Mouse (Mus musculus): ENCODE results near the gene Wdfy3. TPM values are rescaled to one million over a fixed set of nuclear protein-coding genes. Genes with fewer than 3 reads are reported as not detected.
A peak's percentile ranks its signal among the peaks of the same experiment; 100 is the strongest.
"Not testable (repeated sequence)": the region's sequence is repeated elsewhere in the genome, so short reads cannot be mapped to it uniquely, and the experiment has no call there.

Wdfy3 gene
- 44.3 and 50.3 TPM in 2 replicates for polyA plus RNA-seq (2012; rRNA removed)

DNA sequence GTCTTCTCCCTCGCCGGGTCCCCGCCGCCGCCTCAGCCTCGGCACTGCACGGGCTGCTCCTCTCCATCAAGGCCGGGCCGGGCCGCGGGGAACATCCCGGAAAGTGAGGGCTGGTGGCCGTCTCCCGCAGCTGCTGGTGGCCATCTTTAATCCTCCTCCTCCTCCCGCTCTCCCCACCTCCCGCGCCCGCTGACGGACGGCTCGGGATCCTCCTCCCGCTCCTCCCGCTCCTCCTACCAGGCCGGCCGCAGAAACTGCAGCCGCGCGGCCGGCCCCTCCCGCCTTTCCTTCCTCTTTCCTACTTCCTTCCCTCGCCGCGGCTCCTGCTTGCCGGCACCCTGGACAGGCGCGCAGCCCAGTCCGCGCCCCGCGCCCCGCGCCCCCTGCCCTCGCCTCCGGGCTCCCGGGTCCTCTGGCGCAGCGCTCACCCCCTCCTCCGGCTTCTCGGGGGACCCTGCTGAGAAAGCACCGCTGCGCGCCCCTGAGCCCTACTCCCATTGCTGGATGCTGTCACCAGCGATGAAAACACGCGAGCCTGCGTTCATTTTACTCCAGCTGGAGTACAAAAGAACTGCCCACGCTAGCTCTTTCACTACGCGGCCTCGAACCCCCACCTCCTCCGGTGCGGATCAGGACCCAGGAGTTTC, at the start of gene Wdfy3:
Wdfy3 (minus strand) TSS at position 155 of the 647 bp plus-strand sequence.
- peak; percentile 72 to 91 for DNase-seq (ENCODE audit: extremely low spot score in 1 of 2, low spot score in 1 of 2)

DNA sequence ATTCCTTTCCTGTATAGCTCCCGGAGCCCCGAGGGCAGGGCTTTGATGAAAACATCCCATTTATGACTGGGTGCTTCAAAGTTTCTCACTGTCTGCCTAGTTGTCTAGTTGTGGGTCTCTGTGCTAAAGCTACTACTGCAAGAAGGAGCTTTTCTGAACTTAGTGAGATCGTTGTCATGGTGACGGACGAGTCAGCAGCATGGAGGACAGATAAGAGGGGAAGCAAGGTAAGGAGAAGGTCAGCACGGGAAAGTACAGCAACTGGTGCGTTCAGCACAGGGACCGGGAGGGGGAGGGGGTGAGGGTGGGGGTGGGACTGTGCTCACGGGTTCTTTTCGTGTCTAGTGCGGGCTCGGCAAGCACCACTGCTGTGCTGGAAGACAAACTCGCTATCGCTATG, 43.3 kb upstream of the Wdfy3 start:
- DNase-seq (ENCODE audit: extremely low spot score in 1 of 2, low spot score in 1 of 2): peak; percentile 28 to 38

DNA sequence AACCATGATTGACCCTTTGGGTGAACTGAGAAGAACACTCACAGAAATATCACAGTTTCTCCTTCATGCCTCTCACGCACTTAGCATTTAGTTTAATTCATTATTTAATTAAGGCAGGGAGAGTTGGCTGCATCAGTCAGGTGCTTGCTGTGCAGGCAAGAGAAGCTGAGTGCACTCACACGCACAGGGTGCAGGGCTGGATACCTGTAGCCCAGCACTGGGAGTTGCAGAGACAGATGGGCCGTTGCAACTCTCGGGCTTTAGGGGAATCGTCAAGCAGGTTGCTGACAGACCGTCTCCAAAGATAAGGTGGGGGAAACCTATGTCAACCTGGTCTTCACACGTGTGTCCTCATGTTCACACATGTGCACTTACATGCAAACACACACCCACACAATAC, 42.3 kb upstream of the Wdfy3 start:
- no peak for DNase-seq (ENCODE audit: extremely low spot score in 1 of 2, low spot score in 1 of 2)

DNA sequence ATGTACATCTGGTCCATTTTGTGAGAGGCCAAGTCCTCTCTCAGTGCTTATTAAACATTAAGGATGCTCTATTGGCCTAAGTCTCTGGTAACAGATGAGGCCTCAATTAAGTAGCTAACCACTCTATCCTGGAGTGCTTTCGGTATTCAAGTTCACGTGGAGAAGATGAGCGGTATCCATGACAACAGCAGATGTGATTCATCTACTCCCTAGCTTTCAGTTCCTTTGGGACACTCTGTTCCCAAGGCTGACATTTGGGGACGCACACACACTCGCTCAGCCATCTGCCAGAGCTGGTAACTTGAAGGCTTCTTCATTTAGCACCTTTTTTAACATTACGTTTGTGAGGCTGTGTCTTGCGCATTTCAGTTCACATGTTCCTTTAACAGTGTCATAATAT, 40.3 kb upstream of the Wdfy3 start:
- peak; percentile 91 to 93 for DNase-seq (ENCODE audit: extremely low spot score in 1 of 2, low spot score in 1 of 2)

DNA sequence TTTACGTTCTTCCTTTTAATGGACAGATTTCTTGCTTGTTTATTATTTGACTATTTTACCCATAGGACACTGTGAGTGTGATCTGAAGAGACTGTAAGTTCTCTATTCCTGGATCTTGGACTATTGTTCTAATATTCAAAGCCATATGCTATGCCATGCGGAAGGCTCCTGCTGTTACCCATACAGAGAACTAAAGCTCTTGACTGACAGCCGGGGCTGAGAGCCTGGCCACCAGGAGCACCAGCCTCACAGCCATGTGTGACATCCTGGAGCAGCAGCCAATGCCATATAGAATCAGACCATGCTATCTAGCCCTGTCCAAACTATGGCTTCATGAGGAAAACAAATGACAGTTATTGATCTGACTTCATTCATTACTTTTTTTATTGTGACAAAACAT, 36.2 kb upstream of the Wdfy3 start:
- DNase-seq (ENCODE audit: extremely low spot score in 1 of 2, low spot score in 1 of 2): no peak

DNA sequence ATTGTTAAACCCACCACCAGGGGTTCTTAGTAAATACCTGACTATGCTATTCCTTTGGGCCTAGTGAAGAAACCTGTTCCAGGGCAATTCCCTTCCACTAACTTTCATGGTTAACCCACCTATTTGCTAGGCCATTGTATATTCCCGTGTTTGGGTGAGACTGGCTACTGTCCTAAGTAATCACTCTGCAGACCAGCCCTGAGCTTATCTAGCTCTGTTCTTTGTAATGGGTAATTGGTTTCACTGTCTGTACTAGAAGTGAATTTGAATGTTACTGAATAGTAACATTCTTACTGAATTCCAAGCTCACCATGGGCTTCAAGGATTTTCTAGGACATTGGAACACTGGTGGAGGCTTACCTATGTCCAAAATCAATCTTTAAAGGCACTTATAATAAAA, 32.1 kb upstream of the Wdfy3 start:
- not testable (repeated sequence) for DNase-seq (ENCODE audit: extremely low spot score in 1 of 2, low spot score in 1 of 2)

DNA sequence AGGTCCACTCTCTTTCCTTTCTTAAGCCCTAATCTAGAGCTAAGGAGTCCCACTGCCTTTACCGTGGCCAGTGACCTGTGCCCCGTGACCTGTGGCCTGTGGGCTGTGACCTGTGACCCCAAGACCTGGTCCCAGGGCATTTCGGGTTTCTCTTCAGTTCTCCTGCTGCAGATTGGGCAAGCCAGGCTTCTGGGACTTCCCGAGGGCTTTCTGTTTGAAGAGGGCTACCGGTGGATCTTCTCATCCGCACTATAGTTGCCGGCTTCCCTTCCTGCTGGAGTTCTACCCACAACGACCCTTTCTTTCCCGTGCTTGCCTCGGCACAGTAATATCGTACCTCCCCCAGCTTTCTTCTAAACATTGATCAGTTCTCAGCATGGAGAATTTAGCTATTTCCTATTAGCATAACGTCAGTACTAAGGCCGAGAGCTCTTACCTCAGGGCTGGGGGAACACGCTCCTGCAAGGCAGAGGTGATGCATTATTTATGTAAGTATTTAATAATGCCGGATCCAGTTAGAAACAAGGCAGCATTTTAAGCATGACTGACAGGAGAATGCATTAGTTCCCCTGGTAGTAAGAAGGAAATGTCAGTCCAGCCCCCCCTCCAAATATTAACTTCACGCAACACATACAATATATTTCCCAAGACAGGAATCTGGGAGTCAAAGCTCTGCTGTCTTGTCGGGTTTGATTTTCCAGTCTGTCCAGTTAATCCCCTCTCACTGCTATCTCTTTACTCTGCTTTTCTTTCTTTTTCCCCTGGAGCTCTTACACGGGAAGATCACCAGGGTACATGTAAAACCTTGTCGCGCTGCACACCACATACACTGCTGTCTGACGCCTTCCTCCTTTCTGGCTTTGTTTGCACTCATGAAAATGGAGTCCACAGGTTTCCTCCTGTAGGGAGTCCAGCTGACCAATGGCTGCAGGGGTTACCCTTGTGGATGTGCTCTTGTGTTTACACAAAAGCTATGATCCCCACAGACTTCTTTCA, 30.8 kb upstream of the Wdfy3 start:
- no peak for DNase-seq (ENCODE audit: extremely low spot score in 1 of 2, low spot score in 1 of 2)

DNA sequence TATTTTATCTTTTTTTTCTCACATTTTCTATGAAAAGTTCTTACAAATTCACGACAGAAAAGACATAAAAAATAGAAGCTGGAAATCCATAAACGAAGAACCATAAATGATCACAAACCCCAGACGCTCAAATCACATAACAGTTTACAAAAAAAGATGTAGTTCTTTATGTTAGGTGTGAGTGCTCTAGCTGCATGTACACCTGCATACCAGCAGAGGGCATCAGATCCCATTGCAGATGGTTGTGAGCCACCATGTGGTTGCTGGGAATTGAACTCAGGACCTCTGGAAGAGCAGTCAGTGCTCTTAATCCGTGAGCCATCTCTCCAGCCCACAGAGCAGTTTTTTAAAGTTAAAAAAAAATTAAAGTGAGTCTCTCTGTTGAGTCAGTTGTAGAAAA, 25.9 kb upstream of the Wdfy3 start:
- no peak for DNase-seq (ENCODE audit: extremely low spot score in 1 of 2, low spot score in 1 of 2)

DNA sequence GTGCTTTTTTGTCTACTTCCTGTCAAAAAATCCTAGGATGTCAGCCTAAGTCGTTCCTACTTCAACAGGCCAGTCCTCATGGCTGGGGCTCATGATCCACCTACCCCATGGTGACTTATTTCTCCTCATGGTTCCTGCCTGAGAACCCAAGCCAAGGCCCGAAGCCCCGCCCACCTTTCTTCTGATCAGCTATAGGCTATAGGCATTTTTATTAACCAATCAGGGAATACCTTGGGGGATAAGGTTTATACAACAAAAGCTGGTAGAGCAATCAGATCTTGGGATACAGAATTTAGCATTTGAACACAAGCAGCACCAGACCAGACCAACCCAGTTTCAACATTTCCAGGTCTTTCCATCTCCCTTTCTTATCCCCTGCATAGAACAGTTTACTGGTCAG, 21.0 kb upstream of the Wdfy3 start:
- DNase-seq (ENCODE audit: extremely low spot score in 1 of 2, low spot score in 1 of 2): no peak

DNA sequence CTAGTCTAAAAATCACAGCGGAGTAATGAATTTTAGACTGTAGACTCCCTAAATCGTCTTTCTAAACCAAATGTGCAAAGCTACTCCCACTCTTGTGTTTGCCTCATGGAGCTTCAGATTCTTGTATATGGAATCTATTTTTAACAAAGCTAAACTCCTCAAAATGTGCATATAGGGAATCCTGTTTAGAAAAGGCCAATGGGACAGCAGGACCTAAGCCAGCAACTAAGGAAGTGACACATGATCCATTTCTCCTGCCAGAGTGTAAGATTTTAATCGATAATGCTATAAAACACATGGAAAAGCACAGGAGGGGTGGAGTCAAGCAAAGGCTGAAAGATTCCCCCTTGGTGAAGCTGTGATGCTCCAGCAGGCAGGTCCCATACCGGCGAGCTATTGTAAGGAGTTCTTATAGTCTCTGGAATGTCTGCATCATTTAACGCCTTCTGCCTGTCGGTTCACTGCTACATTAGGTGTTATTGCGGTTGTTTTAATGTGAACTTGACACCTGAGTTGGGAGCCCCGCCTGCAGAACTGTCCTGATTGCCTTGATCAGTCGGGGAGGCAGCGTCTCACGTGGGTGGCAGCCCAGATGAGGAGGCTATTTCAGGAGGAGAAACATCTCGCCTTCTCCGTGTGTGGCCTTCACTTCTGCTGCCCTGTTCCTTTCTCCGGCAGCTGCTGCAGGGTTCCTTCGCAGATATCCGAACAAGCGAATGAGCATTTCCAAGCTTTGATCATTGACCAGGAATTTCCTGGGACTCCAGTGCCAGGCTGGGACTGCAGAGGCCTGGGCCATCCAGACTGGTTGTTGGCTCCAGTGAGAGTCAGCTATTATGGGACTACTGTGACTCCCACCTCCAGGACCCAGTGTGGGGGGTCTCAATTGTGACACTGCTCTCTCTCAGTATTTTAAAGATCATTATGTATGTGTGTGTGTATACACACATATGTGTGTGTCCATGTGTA, 15.3 kb upstream of the Wdfy3 start:
- peak in 1 of 2 experiments; percentile 39 for DNase-seq (ENCODE audit: extremely low spot score in 1 of 2, low spot score in 1 of 2)

DNA sequence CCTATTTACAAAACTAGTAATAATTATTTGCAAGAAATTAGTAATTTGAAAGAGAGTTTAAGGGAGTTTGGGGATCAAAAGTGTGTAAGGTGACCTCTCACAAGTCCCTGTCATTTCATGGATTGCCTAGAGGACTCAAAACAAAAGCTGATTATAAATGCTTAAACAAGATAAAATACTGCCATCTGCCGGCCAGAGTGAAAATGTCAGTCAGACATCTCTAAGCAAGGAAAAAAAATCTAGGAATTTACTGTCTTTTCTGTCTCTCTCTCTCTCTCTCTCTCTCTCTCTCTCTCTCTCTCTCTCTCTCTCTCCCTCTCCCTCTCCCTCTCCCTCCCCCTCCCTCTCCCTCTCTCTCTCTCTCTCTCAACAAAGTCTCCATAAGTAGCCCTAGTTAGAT, 4.4 kb upstream of the Wdfy3 start:
- DNase-seq (ENCODE audit: extremely low spot score in 1 of 2, low spot score in 1 of 2): peak; percentile 52 to 91

DNA sequence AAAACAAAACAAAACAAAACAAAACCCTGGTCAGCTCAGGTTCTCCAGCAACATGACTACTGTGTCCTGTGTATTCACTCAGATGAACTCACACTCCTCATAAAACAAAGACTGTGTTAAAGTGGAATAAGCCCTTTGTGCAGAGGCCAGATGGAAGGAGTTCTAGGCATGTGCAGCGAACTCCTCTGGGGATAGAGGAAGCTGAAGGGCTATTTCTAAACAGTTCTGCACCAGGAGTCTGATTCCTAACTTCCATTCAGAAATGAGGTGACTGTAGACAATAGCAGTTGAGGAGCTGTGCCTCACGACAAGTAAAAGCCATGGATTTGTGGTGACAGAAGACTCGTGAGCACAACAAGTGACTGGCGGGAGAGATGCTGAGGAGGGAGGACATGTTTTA, 2.3 kb upstream of the Wdfy3 start:
- DNase-seq (ENCODE audit: extremely low spot score in 1 of 2, low spot score in 1 of 2): no peak

DNA sequence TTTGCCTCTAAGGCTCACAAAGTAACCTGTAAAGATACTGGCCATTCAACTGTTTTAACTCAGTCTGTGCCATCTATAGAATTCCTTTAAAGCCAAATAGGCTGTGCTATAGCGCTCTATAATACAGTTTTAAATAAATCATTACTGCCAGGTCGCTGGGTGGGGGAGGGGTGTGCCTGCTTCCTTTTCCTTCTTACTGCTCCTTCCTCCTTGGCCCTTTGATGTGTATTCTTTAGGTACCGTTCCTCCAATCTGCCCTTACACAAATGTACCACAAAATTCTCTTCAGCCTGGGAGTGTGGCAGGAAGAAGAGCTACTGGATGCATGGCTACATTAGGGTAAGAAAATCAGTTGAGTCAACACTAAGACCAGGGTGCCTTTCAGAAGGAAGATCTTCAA, 1.5 kb upstream of the Wdfy3 start:
- DNase-seq (ENCODE audit: extremely low spot score in 1 of 2, low spot score in 1 of 2): no peak

DNA sequence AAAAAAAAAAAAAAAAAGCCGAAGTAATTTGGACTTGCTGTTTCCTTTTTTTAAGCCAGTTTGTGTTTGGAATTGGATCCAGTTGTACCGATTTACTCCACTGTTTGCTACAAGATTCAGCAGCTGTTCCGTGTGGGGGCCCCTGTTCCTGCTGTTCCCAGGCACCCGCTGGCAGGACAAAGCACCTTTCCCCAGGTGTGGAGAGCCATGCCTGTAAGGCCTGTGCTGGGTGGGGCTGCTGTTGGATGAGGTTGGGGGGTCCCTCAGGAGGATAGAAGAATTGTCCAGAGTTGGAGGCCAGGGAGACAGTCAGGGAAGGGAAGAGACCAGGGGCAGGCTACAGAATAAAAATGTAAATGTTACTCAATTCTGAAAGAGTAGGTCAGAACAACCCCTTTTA, 1.1 kb upstream of the Wdfy3 start:
- no peak for DNase-seq (ENCODE audit: extremely low spot score in 1 of 2, low spot score in 1 of 2)

DNA sequence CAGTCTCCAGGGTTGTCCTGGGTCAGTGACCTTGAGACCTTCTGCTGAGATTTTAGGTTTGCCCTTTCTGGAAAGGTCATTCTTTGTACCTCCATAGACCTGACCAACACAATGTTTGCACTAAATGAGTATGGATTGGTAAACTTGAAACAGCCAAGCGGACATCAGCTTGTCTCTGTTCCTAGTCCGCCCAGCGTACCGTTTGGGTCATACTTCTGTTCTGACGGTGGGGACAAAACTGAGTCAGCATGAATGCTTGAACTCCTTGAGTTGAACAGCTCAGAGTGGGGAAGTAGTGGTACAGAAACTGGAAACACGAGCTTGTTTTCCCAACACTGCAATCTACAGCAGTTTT, 670 bp upstream of the Wdfy3 start:
- peak in 1 of 2 experiments; percentile 27 for DNase-seq (ENCODE audit: extremely low spot score in 1 of 2, low spot score in 1 of 2)

DNA sequence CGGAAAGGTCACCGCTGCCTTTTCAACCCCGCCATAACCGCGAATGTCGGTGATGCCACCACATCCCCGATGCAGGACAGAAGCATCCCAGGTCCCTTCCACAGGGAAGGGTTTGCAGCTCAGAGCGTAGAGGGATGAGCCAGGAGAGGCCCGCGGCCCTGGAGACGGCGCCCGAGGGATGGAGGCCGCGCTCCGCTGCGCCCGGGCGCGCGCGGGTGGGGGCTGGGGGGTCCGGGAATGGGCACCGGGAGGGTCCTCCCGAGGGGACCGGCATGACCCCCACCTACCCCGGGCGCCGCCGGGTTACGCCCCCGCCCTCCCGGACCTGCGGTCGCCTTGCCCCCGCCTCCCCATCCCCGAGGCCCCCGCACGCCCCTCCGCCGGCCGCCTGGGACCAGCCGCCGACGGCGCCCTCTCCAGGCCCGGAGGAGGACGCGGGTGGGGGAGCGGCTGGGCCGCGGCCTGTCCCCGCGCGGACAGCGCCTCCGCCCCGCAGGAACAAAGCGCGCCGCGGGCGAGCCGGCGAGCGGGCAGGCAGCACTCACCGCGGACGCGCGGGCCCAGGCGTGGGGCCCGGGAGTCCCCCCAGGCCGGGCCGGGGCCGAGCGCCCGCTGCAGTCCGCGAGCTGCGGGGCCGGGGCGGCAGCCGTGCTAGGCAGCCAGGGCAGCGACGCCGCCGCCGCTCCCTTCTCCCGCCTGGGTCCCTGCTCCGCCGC, 512 bp downstream of the Wdfy3 start:
- DNase-seq (ENCODE audit: extremely low spot score in 1 of 2, low spot score in 1 of 2): peak in 1 of 2 experiments; percentile 38

DNA sequence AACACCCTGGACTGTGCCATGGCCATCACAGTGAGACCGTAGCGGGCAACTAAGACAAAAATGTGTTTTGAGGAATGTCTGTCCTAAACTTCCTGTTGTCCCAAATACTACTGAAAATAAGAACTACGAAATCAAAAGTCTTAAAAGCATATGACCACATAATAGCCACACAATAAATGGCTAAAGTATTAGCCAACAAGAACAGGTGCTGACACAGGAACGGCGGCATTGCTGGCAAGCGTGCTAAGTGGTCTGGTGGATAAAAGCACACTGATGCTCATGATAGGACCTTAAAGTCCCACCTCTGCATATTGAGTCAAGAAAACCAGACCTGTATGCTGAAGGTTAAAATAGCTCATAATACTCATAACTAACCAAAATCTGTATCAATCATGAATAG, 3.3 kb downstream of the Wdfy3 start:
- DNase-seq (ENCODE audit: extremely low spot score in 1 of 2, low spot score in 1 of 2): no peak

DNA sequence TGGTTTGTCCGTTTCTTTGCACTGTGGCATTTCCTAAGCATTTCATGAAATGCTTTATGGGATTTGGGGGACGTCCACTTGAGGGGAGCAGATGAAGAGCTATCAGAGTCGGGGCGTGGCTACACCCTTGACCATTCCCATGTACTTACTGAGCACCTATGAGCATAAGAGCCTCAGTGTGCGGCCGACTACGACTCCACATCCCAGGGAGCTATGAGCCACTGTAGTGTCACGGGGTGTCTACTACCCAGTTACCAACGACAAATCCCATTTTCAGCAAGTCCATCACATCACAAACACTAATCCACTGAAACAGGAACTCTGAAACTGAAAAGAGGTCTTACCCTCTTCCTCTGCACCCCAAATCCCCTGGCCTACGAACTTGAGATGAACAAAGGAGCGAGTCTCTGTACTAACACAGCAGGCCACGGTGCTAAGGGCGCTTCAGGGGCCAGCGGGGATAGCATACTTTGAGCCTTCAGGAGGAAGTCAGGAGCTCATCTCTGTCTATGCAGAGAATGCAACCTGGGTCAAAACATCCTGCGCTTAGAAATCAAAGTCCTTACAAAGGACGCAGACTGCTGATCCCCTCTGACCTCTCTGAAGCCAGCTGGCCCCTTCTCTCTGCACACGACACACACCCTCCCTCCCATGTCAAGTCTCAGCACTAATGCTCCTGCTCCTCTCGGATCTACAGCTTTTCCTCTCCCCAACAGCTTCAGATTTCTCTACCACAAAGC, 6.5 kb downstream of the Wdfy3 start:
- DNase-seq (ENCODE audit: extremely low spot score in 1 of 2, low spot score in 1 of 2): no peak

DNA sequence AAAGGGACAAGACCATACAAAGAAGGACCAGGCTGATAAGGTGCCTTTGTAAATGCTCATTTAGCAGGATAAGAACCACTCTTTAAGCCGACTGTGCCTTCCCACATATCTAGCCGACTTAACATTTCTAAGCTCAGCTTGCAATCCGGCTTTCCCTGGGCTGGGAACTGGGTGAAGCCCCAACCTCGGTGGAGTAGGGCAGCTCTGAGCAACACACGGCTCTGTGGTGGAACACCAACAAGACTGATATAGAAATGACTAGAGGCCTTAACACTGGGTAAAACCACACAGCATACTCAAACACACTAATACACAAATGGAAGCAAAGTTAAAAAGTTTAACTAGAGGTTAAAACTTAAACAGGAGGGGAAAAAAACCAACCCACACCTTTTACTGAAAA, 7.9 kb downstream of the Wdfy3 start:
- no peak for DNase-seq (ENCODE audit: extremely low spot score in 1 of 2, low spot score in 1 of 2)
